Mouse (Mus musculus) R1 (cell line): ENCODE measurements at regions not wholly inside any gene's neighbourhood (a gene's known extent, or its start where the extent isn't known, plus 50 kb on each side); places are given as distances from the start of the nearest gene placed in this dataset.
A peak's percentile ranks its signal among the peaks of the same experiment; 100 is the strongest.

ENCODE experiments used
- DNase-seq: peaks from one replicate; pipeline ENCODE4 v3.0.0-alpha.2; 2018; ENCODE audit warnings: low read depth, low spot score

GRCm38 (mm10) chr4:50583001-50583400 is 633.5 kb upstream of the Cylc2 start:
- DNase-seq, result no peak

GRCm38 (mm10) chr4:50620706-50621105 is 595.8 kb upstream of the Cylc2 start:
- DNase-seq, result peak; percentile 90
